Mouse (Mus musculus) thymus, adult 2 months (tissue): ENCODE results near the gene Plk5. TPM values are rescaled to one million over a fixed set of nuclear protein-coding genes. Genes with fewer than 3 reads are reported as not detected.

Experiments
- DNase-seq: peaks from one replicate; pipeline ENCODE4 v3.0.0; 2021
- H3K27ac ChIP-seq: fragments of 200-500 bp; 2 replicates; pipeline ENCODE4 v1.5.1; 2012; ENCODE audit warnings: low read length, control low read depth; ENCODE audit not compliant: control insufficient read depth, insufficient read depth
- H3K27me3 ChIP-seq: fragments of 200-500 bp; 2 replicates; pipeline ENCODE4 v1.6.1; 2012; ENCODE audit warnings: mild to moderate bottlenecking, low read length, moderate library complexity, mixed read lengths; ENCODE audit not compliant: control insufficient read depth, insufficient read depth
- H3K36me3 ChIP-seq: fragments of 200-500 bp; 2 replicates; pipeline ENCODE4 v1.6.1; 2012; ENCODE audit warnings: mild to moderate bottlenecking, low read length, moderate library complexity; ENCODE audit not compliant: control insufficient read depth, insufficient read depth
- H3K4me1 ChIP-seq: fragments of 200-500 bp; replicated peaks from 2 replicates; pipeline ENCODE4 v1.6.1; 2012; ENCODE audit warnings: low read length; ENCODE audit not compliant: control insufficient read depth, insufficient read depth
- H3K4me3 ChIP-seq: fragments of 200-500 bp; 2 replicates; pipeline ENCODE4 v1.5.1; 2012; ENCODE audit warnings: mild to moderate bottlenecking, low read length, control low read depth, moderate library complexity; ENCODE audit not compliant: control insufficient read depth, insufficient read depth
- CTCF ChIP-seq: fragments of 200-500 bp; IDR thresholded peaks from 2 replicates; pipeline ENCODE4 v1.5.1; 2012; ENCODE audit warnings: mild to moderate bottlenecking, control low read depth, low read length, moderate library complexity, borderline replicate concordance; ENCODE audit not compliant: control insufficient read depth, poor library complexity, insufficient read depth; ENCODE audit errors: extremely low read depth
- POLR2A ChIP-seq: fragments of 200-500 bp; IDR thresholded peaks from 2 replicates; pipeline ENCODE4 v1.6.1; 2012; ENCODE audit warnings: mild to moderate bottlenecking, low read length, control low read depth, moderate library complexity; ENCODE audit not compliant: control insufficient read depth, poor library complexity, insufficient read depth; ENCODE audit errors: extremely low read depth
- WGBS: fragments of 180-500 bp; shearing (Covaris S2); methylation state at CpG from one replicate; pipeline ENCODE4 v1.1.7; 2018; 5-methylcytosine and 5-hydroxymethylcytosine counted together
- polyA plus RNA-seq: library from polyadenylated mRNA; depleted of rRNA; stranded (reverse); fragments of >200 nt; gene quantifications from 2 replicates; pipeline ENCODE4 v1.2.3, GENCODE M21; 2012

Gene Plk5
- polyA plus RNA-seq, 1 experiment: 0.22 TPM

- Histone ChIP-seq H3K4me1 (peaks cover 19% of the 10 kb centered on the region), H3K36me3 (no peaks in the 10 kb centered on the region), H3K27ac (no peak overlapping the region), H3K4me3 (no peak overlapping the region), H3K27me3 (no peaks in the 10 kb centered on the region; the same call in 1 of the 2 replicates)
- no peak for DNase-seq
- TF ChIP-seq POLR2A: no peak
- no peak for TF ChIP-seq CTCF
- WGBS: 83% methylated on average over 11 of the region's 11 CpGs
Observed at GRCm38 (mm10) chr10:80316359-80316781, 39.9 kb upstream of the Plk5 start.

- H3K4me3 ChIP-seq: no peak overlapping the region
- no peaks in the 10 kb centered on the region for H3K36me3 ChIP-seq
- WGBS: 55% methylated on average over 10 of the region's 10 CpGs
- no peaks in the 10 kb centered on the region; the same call in 1 of the 2 replicates for H3K27me3 ChIP-seq
- H3K27ac ChIP-seq: no peak overlapping the region
- H3K4me1 ChIP-seq: peaks cover 25% of the 10 kb centered on the region
- TF ChIP-seq POLR2A: no peak
- TF ChIP-seq CTCF: no peak
- DNase-seq: no peak
Observed at GRCm38 (mm10) chr10:80317011-80317410, 39.2 kb upstream of the Plk5 start.

- TF ChIP-seq POLR2A (peak; percentile 87), CTCF (no peak)
- Histone ChIP-seq H3K27ac (peak within 1 kb of the TSS; percentile 54), H3K4me1 (peaks cover 40% of the 10 kb centered on the region), H3K27me3 (no peaks in the 10 kb centered on the region; the same call in 1 of the 2 replicates), H3K36me3 (no peaks in the 10 kb centered on the region), H3K4me3 (peak within 1 kb of the TSS; percentile 77)
- peak; percentile 90 for DNase-seq
- 0% methylated on average over 34 of the region's 34 CpGs for WGBS
Observed at GRCm38 (mm10) chr10:80320340-80320760, 35.9 kb upstream of the Plk5 start, which contains the start of gene 2310011J03Rik. TSS of gene 2310011J03Rik (minus strand) at chr10:80320537.

- no peaks in the 10 kb centered on the region for H3K27me3 ChIP-seq
- DNase-seq: no peak
- 59% methylated on average over 6 of the region's 6 CpGs for WGBS
- peaks cover 40% of the 10 kb centered on the region for H3K4me1 ChIP-seq
- TF ChIP-seq POLR2A: 0 out of 2 replicates have a peak, but pooled peaks have one; percentile 11
- TF ChIP-seq CTCF: no peak
- H3K36me3 ChIP-seq: no peaks in the 10 kb centered on the region
- peak overlapping the region; percentile 54 for H3K27ac ChIP-seq
- H3K4me3 ChIP-seq: no peak overlapping the region
Observed at GRCm38 (mm10) chr10:80321014-80321669, 35.1 kb upstream of the Plk5 start.

DNA sequence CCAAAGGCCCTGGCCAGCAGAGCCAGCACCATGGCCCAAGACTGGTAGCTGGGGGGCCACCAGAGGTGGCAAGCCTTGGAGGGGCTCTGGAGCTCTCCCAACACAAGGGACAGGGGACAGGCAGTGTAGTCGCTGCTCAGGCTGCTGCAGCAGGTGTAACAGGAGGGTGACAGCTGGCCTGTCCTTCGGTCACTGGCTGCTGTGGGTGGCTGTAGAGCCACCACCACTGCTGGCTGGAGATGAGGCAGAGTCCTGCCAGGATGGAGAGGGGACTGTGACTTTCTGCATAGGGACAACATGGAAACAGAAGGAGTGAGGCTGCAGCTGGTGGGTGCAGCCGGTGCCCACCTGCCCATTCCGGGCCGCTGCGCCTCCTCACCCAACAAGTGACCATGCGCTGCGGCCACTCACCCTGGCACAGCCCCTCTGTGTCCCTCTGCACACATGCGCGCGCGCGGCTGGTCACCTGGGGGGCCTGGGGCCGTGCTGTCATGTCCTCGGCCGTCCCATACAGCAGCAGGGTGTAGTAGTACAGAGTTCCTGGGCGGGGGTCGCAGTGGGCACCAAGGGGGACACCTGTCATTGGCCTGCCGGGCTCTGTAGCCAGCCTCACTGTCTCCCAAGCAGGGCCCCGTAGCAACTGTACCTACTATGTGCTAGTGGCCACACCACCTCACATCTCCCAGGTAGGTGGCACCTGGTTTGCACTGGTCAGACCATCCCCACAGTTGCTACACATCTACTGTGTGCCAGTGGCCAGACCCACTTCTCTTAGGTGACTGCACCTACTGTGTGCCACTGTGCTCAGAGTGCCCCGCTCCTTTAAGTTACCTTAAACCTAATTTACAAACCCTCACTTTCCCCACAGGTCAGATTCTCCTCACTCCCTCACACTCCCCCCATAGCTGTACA, 34.3 kb upstream of the Plk5 start:
- no peak for DNase-seq
- Histone ChIP-seq H3K36me3 (no peaks in the 10 kb centered on the region), H3K4me3 (no peak overlapping the region), H3K4me1 (peaks cover 40% of the 10 kb centered on the region), H3K27me3 (no peaks in the 10 kb centered on the region), H3K27ac (no peak overlapping the region)
- 93% methylated on average over 21 of the region's 21 CpGs for WGBS
- TF ChIP-seq POLR2A: 0 out of 2 replicates have a peak, but pooled peaks have one; percentile 7
- no peak for TF ChIP-seq CTCF

DNA sequence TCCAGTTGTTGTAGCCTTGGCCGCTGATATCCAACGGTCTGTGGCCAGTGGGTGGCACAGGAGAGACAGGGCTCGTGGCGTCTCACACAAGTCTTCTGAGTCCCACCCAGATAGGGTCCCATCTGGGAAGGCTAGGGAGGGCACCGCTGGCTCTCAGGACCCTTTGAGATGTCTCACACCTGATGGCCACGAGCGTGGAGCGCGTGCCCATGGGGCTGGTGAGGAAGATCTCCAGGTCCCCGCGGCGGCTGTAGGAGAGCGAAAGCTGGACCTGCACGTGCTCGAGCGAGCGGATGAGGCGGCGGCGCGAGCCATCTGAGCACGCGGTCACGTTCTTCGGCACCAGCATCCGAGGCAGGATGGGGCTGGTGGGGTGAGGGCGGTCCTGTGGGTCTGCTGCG, 33.4 kb upstream of the Plk5 start:
- DNase-seq: no peak
- peak overlapping the region; percentile 91 for H3K4me3 ChIP-seq
- TF ChIP-seq CTCF (no peak), POLR2A (no peak)
- H3K27me3 ChIP-seq: no peaks in the 10 kb centered on the region
- no peak overlapping the region for H3K27ac ChIP-seq
- 4% methylated on average over 28 of the region's 28 CpGs for WGBS
- peaks cover 40% of the 10 kb centered on the region for H3K4me1 ChIP-seq
- H3K36me3 ChIP-seq: no peaks in the 10 kb centered on the region
